Mouse (Mus musculus) lung, embryonic 14.5 days (tissue): Measurements from ENCODE around the gene Brd1. TPM values are rescaled to one million over a fixed set of nuclear protein-coding genes. Genes with fewer than 3 reads are reported as not detected.

Source experiments
- ATAC-seq: fragments of 200-750 bp; cut with Nextera tagmentation; 2 replicates; pipeline ENCODE4 v1.8.0; 2017; ENCODE audit warnings: mild to moderate bottlenecking, moderate TSS enrichment, moderate library complexity; ENCODE audit not compliant: insufficient read depth
- DNase-seq: peaks from one replicate; pipeline ENCODE4 v3.0.0-alpha.2; 2015
- H3K27ac ChIP-seq: fragments of 300-500 bp; sonication (generic); 2 replicates; pipeline ENCODE4 v1.5.1; 2014; ENCODE audit warnings: low read depth, mild to moderate bottlenecking, moderate library complexity
- H3K27me3 ChIP-seq: fragments of 300-500 bp; sonication (generic); 2 replicates; pipeline ENCODE4 v1.6.1; 2014; ENCODE audit warnings: low read length, control low read depth; ENCODE audit not compliant: insufficient read depth
- H3K36me3 ChIP-seq: fragments of 300-500 bp; sonication (generic); 2 replicates; pipeline ENCODE4 v1.6.1; 2014; ENCODE audit warnings: control low read depth; ENCODE audit not compliant: insufficient read depth
- H3K4me1 ChIP-seq: fragments of 300-500 bp; sonication (generic); 2 replicates; pipeline ENCODE4 v1.6.1; 2014; ENCODE audit warnings: antibody characterized with exemption, control low read depth; ENCODE audit not compliant: insufficient read depth
- H3K4me2 ChIP-seq: fragments of 300-500 bp; sonication (generic); 2 replicates; pipeline ENCODE4 v1.6.1; 2014; ENCODE audit warnings: mild to moderate bottlenecking
- H3K4me3 ChIP-seq: fragments of 300-500 bp; sonication (generic); 2 replicates; pipeline ENCODE4 v1.5.1; 2014; ENCODE audit warnings: low read depth, low read length
- H3K9ac ChIP-seq: fragments of 300-500 bp; sonication (generic); 2 replicates; pipeline ENCODE4 v1.6.1; 2014
- H3K9me3 ChIP-seq: fragments of 300-500 bp; sonication (generic); 2 replicates; pipeline ENCODE4 v1.6.1; 2016; ENCODE audit warnings: low read depth, low read length, control low read depth
- CTCF ChIP-seq: IDR thresholded peaks from 2 replicates; pipeline ENCODE4 v1.5.1; 2016; ENCODE audit warnings: antibody characterized with exemption, low read depth
- WGBS: fragments of 180-500 bp; shearing (Covaris S2); extraction: QIAGEN DNeasy Blood & Tissue Kit; methylation state at CpG from one replicate; pipeline ENCODE4 v1.1.7; 2014; 5-methylcytosine and 5-hydroxymethylcytosine counted together
- polyA plus RNA-seq: library from polyadenylated mRNA; unstranded; fragments of >200 nt; fragmentation: Nextera tagmentation; extraction: Ambion mirVana; gene quantifications from 2 replicates; pipeline ENCODE4 v1.2.1, GENCODE M21; 2014

The Brd1 gene
- polyA plus RNA-seq, 1 experiment from 2014 or later = 23.1 TPM

- no peak overlapping the region for H3K9ac ChIP-seq
These were observed 3.3 kb downstream of the Brd1 start for GRCm38 (mm10) chr15:88730717-88731116.

DNA sequence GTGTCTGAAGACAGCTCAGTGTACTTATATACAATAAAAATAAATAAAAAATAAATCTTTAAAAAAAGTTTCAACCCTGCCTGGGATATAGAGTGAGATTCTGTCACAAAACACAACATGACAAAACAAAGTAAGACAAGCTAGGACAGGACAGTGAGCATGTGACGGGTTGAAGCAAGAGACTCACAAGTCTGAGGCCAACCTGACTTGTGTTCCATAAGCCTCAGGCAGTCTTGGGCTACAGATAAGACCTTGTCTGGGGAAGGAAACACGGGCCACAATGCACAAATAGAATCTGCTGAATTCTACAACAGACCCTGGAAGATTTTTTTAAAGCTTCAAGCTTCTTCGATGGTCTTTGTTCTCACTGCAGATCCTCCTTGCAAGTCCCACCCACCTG lies 6.8 kb downstream of the Brd1 start:
- WGBS = 87% methylated on average over 3 of the region's 3 CpGs
- no peak overlapping the region for H3K27ac ChIP-seq
- H3K4me3 ChIP-seq = no peak overlapping the region
- no peaks in the 10 kb centered on the region for H3K27me3 ChIP-seq
- no peak overlapping the region for H3K4me2 ChIP-seq
- no peak for ATAC-seq
- TF ChIP-seq CTCF = no peak
- DNase-seq = no peak
- H3K36me3 ChIP-seq = peaks cover 75% of the 10 kb centered on the region
- H3K4me1 ChIP-seq = peaks cover 9% of the 10 kb centered on the region
- H3K9me3 ChIP-seq = no peaks in the 10 kb centered on the region
- no peak overlapping the region for H3K9ac ChIP-seq

More at GRCm38 (mm10) chr15:88730717-88731116, 3.3 kb downstream of the Brd1 start:
- peaks cover 16% of the 10 kb centered on the region for H3K4me1 ChIP-seq
- TF ChIP-seq CTCF = no peak
- H3K4me3 ChIP-seq = no peak overlapping the region
- no peaks in the 10 kb centered on the region for H3K27me3 ChIP-seq
- ATAC-seq (no peak), DNase-seq (no peak)
- no peak overlapping the region for H3K4me2 ChIP-seq
- peaks cover 44% of the 10 kb centered on the region for H3K36me3 ChIP-seq
- no peaks in the 10 kb centered on the region for H3K9me3 ChIP-seq
- no peak overlapping the region for H3K27ac ChIP-seq
- WGBS = 50% methylated on average over 3 of the region's 3 CpGs

DNA sequence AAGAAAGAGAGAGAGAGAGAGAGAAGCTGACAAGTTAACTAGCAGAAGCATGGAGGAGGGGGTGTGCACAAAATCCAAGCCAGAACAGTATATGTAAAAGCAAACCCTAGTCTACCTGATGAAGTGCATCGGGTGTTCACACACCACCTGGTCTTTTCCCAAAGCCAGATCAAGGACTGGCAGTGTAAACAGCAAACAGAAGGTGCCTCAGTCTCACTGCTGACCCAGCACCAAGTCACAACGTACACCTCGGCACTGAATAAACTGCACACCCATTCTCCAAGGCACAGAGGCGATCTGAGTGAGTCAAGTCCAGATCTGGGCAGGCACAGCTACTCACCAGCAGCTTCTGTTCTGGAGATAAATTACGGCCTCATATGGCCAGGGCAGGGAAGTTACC lies 9.0 kb downstream of the Brd1 start:
- DNase-seq = no peak
- H3K9me3 ChIP-seq = no peaks in the 10 kb centered on the region
- H3K27ac ChIP-seq = no peak overlapping the region
- TF ChIP-seq CTCF = no peak
- H3K27me3 ChIP-seq = no peaks in the 10 kb centered on the region
- H3K36me3 ChIP-seq = peaks cover 85% of the 10 kb centered on the region
- H3K4me3 ChIP-seq = no peak overlapping the region
- no peak for ATAC-seq
- H3K9ac ChIP-seq = no peak overlapping the region
- H3K4me2 ChIP-seq = no peak overlapping the region
- H3K4me1 ChIP-seq = no peaks in the 10 kb centered on the region
- WGBS = 84% methylated on average over 5 of the region's 5 CpGs

GRCm38 (mm10) chr15:88724311-88724710 lies 9.7 kb downstream of the Brd1 start:
- 59% methylated on average over 7 of the region's 7 CpGs for WGBS

GRCm38 (mm10) chr15:88723205-88723604 lies 10.8 kb downstream of the Brd1 start:
- ATAC-seq (no peak), DNase-seq (no peak)
- Histone ChIP-seq H3K4me2 (no peak overlapping the region), H3K27me3 (no peaks in the 10 kb centered on the region), H3K27ac (no peak overlapping the region), H3K36me3 (peaks cover 82% of the 10 kb centered on the region), H3K4me3 (no peak overlapping the region), H3K9ac (no peak overlapping the region), H3K9me3 (no peaks in the 10 kb centered on the region), H3K4me1 (no peaks in the 10 kb centered on the region)
- WGBS = 78% methylated on average over 6 of the region's 6 CpGs
- no peak for TF ChIP-seq CTCF

More at GRCm38 (mm10) chr15:88724311-88724710, 9.7 kb downstream of the Brd1 start:
- Histone ChIP-seq H3K27me3 (no peaks in the 10 kb centered on the region), H3K9me3 (no peaks in the 10 kb centered on the region), H3K9ac (no peak overlapping the region), H3K4me3 (no peak overlapping the region), H3K36me3 (peaks cover 85% of the 10 kb centered on the region), H3K27ac (no peak overlapping the region), H3K4me1 (no peaks in the 10 kb centered on the region), H3K4me2 (no peak overlapping the region)
- ATAC-seq = no peak
- no peak for DNase-seq
- no peak for TF ChIP-seq CTCF

GRCm38 (mm10) chr15:88717239-88717638 lies 16.8 kb downstream of the Brd1 start:
- no peak overlapping the region for H3K4me2 ChIP-seq

DNA sequence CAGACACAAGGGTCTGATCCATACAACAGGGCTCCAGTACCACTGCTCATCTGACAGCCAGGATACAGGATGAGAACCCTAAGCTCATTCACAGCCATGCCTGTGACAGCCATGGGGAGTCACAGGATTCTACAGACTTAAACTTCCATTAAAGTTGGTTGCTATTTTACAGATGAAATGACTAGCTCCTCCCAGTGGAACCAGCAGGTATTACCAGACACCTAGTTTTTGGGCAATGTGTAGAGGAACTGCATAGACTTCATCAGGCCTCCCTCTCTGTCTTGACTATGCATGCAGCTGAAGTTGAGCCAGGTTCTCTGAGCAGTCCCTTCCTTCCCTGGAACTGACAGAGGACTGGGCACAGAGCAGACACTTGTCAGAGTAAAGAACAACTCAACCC lies 17.7 kb downstream of the Brd1 start:
- H3K36me3 ChIP-seq = peaks cover 91% of the 10 kb centered on the region
- no peak overlapping the region for H3K4me2 ChIP-seq
- no peaks in the 10 kb centered on the region for H3K9me3 ChIP-seq
- no peaks in the 10 kb centered on the region for H3K4me1 ChIP-seq
- peak; percentile 57 for TF ChIP-seq CTCF
- H3K4me3 ChIP-seq = no peak overlapping the region
- DNase-seq = peak; percentile 57
- H3K27me3 ChIP-seq = no peaks in the 10 kb centered on the region
- H3K27ac ChIP-seq = no peak overlapping the region
- no peak overlapping the region for H3K9ac ChIP-seq
- ATAC-seq = no peak

More at GRCm38 (mm10) chr15:88717239-88717638, 16.8 kb downstream of the Brd1 start:
- Histone ChIP-seq H3K4me3 (no peak overlapping the region), H3K9me3 (no peaks in the 10 kb centered on the region), H3K27ac (no peak overlapping the region), H3K9ac (no peak overlapping the region), H3K27me3 (no peaks in the 10 kb centered on the region), H3K36me3 (peaks cover 91% of the 10 kb centered on the region), H3K4me1 (no peaks in the 10 kb centered on the region)
- TF ChIP-seq CTCF = no peak
- 68% methylated on average over 9 of the region's 9 CpGs for WGBS
- no peak for ATAC-seq
- DNase-seq = no peak
